11 mouse cellular contexts compared by ENCODE assay signal in genomic region chr4:62731531-62732063, GRCm38 (mm10).
DNase-seq lines count a peak whose midpoint lies in the region; ATAC-seq and TF ChIP-seq lines count a peak whose summit lies in the region.
"Had no signal": no experiment of that assay in that cellular context is flagged by ENCODE, and none has a peak within 500 bp of the region (broad histone marks: within the 10 kb centered on the region; RNA-seq: fewer than 3 reads in every experiment).

No protein-coding gene starts in this region.

- H3K4me3 ChIP-seq in forebrain, embryonic 10.5 days = no peak overlapping the region
- no peak overlapping the region for H3K4me3 ChIP-seq in forebrain, embryonic 14.5 days (ENCODE audit: low read depth, low read length)
- H3K4me3 ChIP-seq in heart, postnatal 0 days (ENCODE audit: low read depth, low read length) = no peak overlapping the region
- no peak overlapping the region for H3K4me3 ChIP-seq in stomach, embryonic 16.5 days (replicated peaks; ENCODE audit: low read length)
- H3K4me3 ChIP-seq in left cerebral cortex, adult 2 months = no peak overlapping the region
- H3K4me3 ChIP-seq: forebrain, embryonic 13.5 days had no signal

- no peaks in the 10 kb centered on the region for H3K36me3 ChIP-seq in forebrain, embryonic 10.5 days (replicated peaks)
- no peaks in the 10 kb centered on the region for H3K36me3 ChIP-seq in forebrain, embryonic 14.5 days (ENCODE audit: control insufficient read depth, insufficient read depth, low read length)
- no peaks in the 10 kb centered on the region for H3K36me3 ChIP-seq in heart, postnatal 0 days (replicated peaks; ENCODE audit: control insufficient read depth, insufficient read depth, low read length)
- no peaks in the 10 kb centered on the region for H3K36me3 ChIP-seq in stomach, embryonic 16.5 days (ENCODE audit: control insufficient read depth, insufficient read depth, low read length)

- no peak overlapping the region for H3K4me2 ChIP-seq in forebrain, embryonic 14.5 days (ENCODE audit: low read length)
- H3K4me2 ChIP-seq in heart, postnatal 0 days (ENCODE audit: low read depth, low read length) = no peak overlapping the region
- no peak overlapping the region for H3K4me2 ChIP-seq in stomach, embryonic 16.5 days (ENCODE audit: low read depth, low read length)
- H3K4me2 ChIP-seq: forebrain, embryonic 13.5 days had no signal

- no peak for ATAC-seq in forebrain, embryonic 14.5 days
- no peak for ATAC-seq in heart, postnatal 0 days (ENCODE audit: insufficient read depth, low read depth)
- no peak for ATAC-seq in stomach, embryonic 16.5 days (ENCODE audit: insufficient read depth, low FRiP score)
- ATAC-seq: activated CD4-positive, CD25-positive, alpha-beta regulatory T cell, adult 4 months; forebrain, embryonic 13.5 days had no signal

- peaks cover 54% of the 10 kb centered on the region for H3K4me1 ChIP-seq in forebrain, embryonic 10.5 days
- H3K4me1 ChIP-seq in forebrain, embryonic 14.5 days (ENCODE audit: control insufficient read depth, insufficient read depth, low read length) = 0 out of 2 replicates have a peak, but pooled peaks cover 3% of the 10 kb centered on the region
- peaks cover 49% of the 10 kb centered on the region for H3K4me1 ChIP-seq in heart, postnatal 0 days (ENCODE audit: control insufficient read depth, insufficient read depth)
- H3K4me1 ChIP-seq in stomach, embryonic 16.5 days (ENCODE audit: control insufficient read depth, insufficient read depth, low read length) = peaks cover 52% of the 10 kb centered on the region

- DNase-seq in forebrain, embryonic 10.5 days (ENCODE audit: extremely low spot score, low spot score) = no peak
- DNase-seq in forebrain, embryonic 14.5 days (ENCODE audit: low spot score) = no peak
- peak; percentile 23 for DNase-seq in right cerebral cortex, postnatal 25 days
- DNase-seq in right cerebral cortex, postnatal 10 days (ENCODE audit: low spot score in 2 of 2) = no peak
- DNase-seq in heart, postnatal 0 days (ENCODE audit: low spot score) = no peak
- DNase-seq in left cerebral cortex, adult 11 months (ENCODE audit: low spot score) = no peak
- DNase-seq in left cerebral cortex, adult 2 months (ENCODE audit: extremely low spot score in 1 of 2, low spot score in 2 of 2) = no peak
- DNase-seq: thymus, adult 2 months had no signal

- no peak for TF ChIP-seq CTCF in heart, postnatal 0 days (IDR thresholded peaks at IDR 0.05; ENCODE audit: low read depth)
- no peak for TF ChIP-seq CTCF in left cerebral cortex, adult 2 months (IDR thresholded peaks at IDR 0.05)

- WGBS in forebrain, embryonic 10.5 days = 88% methylated on average over 6 of the region's 6 CpGs
- 86% methylated on average over 6 of the region's 6 CpGs for WGBS in forebrain, embryonic 14.5 days
- 68% methylated on average over 6 of the region's 6 CpGs for WGBS in heart, postnatal 0 days
- 64% methylated on average over 6 of the region's 6 CpGs for WGBS in stomach, embryonic 16.5 days

- H3K27ac ChIP-seq in forebrain, embryonic 10.5 days = 0 out of 2 replicates have a peak overlapping the region, but pooled peaks have one; percentile 9
- H3K27ac ChIP-seq in forebrain, embryonic 14.5 days (ENCODE audit: low read depth, low read length) = no peak overlapping the region
- peak overlapping the region; percentile 95 for H3K27ac ChIP-seq in heart, postnatal 0 days (ENCODE audit: low read depth)
- H3K27ac ChIP-seq in stomach, embryonic 16.5 days (ENCODE audit: low read length) = peak overlapping the region; percentile 74
- H3K27ac ChIP-seq in left cerebral cortex, adult 2 months = no peak overlapping the region
- H3K27ac ChIP-seq: forebrain, embryonic 13.5 days had no signal

- intact Hi-C loops in left cerebral cortex, adult 2 months (cut with DNase I) = no loop called here

- H3K9me3 ChIP-seq in forebrain, embryonic 10.5 days = no peaks in the 10 kb centered on the region
- H3K9me3 ChIP-seq in forebrain, embryonic 14.5 days (replicated peaks; ENCODE audit: control insufficient read depth, low read length) = no peaks in the 10 kb centered on the region
- H3K9me3 ChIP-seq in heart, postnatal 0 days (replicated peaks; ENCODE audit: control insufficient read depth, low read length) = no peaks in the 10 kb centered on the region
- no peaks in the 10 kb centered on the region for H3K9me3 ChIP-seq in stomach, embryonic 16.5 days (replicated peaks; ENCODE audit: control insufficient read depth, low read length)
- H3K9me3 ChIP-seq: forebrain, embryonic 13.5 days had no signal

- H3K27me3 ChIP-seq in forebrain, embryonic 10.5 days (ENCODE audit: poor library complexity, severe bottlenecking) = no peaks in the 10 kb centered on the region
- no peaks in the 10 kb centered on the region for H3K27me3 ChIP-seq in forebrain, embryonic 14.5 days (replicated peaks; ENCODE audit: control insufficient read depth, insufficient read depth, low read length)
- H3K27me3 ChIP-seq in heart, postnatal 0 days (ENCODE audit: control insufficient read depth, insufficient read depth, low read length) = no peaks in the 10 kb centered on the region
- no peaks in the 10 kb centered on the region for H3K27me3 ChIP-seq in stomach, embryonic 16.5 days (ENCODE audit: control insufficient read depth, insufficient read depth, low read length)
- H3K27me3 ChIP-seq: forebrain, embryonic 13.5 days had no signal

- TF ChIP-seq EP300 in heart, postnatal 0 days (IDR thresholded peaks at IDR 0.05; ENCODE audit: low read depth) = no peak

- no peak overlapping the region for H3K9ac ChIP-seq in forebrain, embryonic 14.5 days (ENCODE audit: low read length)
- H3K9ac ChIP-seq in heart, postnatal 0 days (replicated peaks; ENCODE audit: low read depth, low read length) = no peak overlapping the region
- H3K9ac ChIP-seq in stomach, embryonic 16.5 days (ENCODE audit: low read length) = no peak overlapping the region
- H3K9ac ChIP-seq: forebrain, embryonic 13.5 days had no signal

Comparison
In these comparisons a context has a peak if more than half of its experiments do, and no peak if none do; other contexts are left out.
1. H3K27ac ChIP-seq: peak in forebrain, embryonic 10.5 days (single experiment), heart, postnatal 0 days (single experiment) and stomach, embryonic 16.5 days (single experiment); none in forebrain, embryonic 14.5 days (single experiment) and left cerebral cortex, adult 2 months (single experiment).